Mouse (Mus musculus): ENCODE data around the gene Thap3. TPM values are rescaled to one million over a fixed set of nuclear protein-coding genes. Genes with fewer than 3 reads are reported as not detected.

Thap3 gene
- total RNA-seq, 2 experiments from 2014 or later = 16.9 to 23.7 TPM

GRCm38 (mm10) chr4:151933505-151934214 lies 55.1 kb downstream of the Thap3 start, which contains the start of gene Dnajc11:
Dnajc11 (plus strand) TSS chr4:151933691.
- DNase-seq (ENCODE audit: low spot score in 2 of 2) = peak; percentile 93

Other genes with a start within 250 kb of the Thap3 start
- gene Camta1, start 127.1 kb downstream of the Thap3 start, total RNA-seq (2021) = 100 to 1,000 TPM; 247 to 265 TPM
- gene Dnajc11, start 55.3 kb downstream of the Thap3 start, total RNA-seq (2021) = 10 to 100 TPM; 58.6 to 61.5 TPM
- gene Phf13, start 7.3 kb upstream of the Thap3 start, total RNA-seq (2021) = 10 to 100 TPM; 17.8 to 19.5 TPM
- 10 to 100 TPM; 20.2 to 20.3 TPM for gene Klhl21, start 19.8 kb upstream of the Thap3 start, total RNA-seq (2021)
- gene Zbtb48, start 38.7 kb upstream of the Thap3 start, total RNA-seq (2021) = 10 to 100 TPM; 12.3 to 12.7 TPM
- under 1 TPM; 0.49 to 0.68 TPM for gene Tas1r1, start 49.6 kb upstream of the Thap3 start, total RNA-seq (2021)
- gene Nol9, start 50.3 kb upstream of the Thap3 start, total RNA-seq (2021) = 10 to 100 TPM; 16.4 to 19.2 TPM
- gene Plekhg5, start 83.5 kb upstream of the Thap3 start, total RNA-seq (2021) = 10 to 100 TPM; 80.0 to 91.9 TPM
- gene Tnfrsf25, start 126.9 kb upstream of the Thap3 start, total RNA-seq (2021) = 10 to 100 TPM; 19.0 to 20.7 TPM
- 1 to 10 TPM; 3.0 to 3.4 TPM for gene Espn, start 163.4 kb upstream of the Thap3 start, total RNA-seq (2021)
- gene Hes2, start 169.9 kb upstream of the Thap3 start, total RNA-seq (2021) = not detected
- gene Acot7, start 189.1 kb upstream of the Thap3 start, total RNA-seq (2021) = 100 to 1,000 TPM; 328 to 345 TPM

All from left cerebral cortex, adult 18-20 months (tissue).